19 mouse cellular contexts compared by ENCODE assay signal in the genomic region with DNA sequence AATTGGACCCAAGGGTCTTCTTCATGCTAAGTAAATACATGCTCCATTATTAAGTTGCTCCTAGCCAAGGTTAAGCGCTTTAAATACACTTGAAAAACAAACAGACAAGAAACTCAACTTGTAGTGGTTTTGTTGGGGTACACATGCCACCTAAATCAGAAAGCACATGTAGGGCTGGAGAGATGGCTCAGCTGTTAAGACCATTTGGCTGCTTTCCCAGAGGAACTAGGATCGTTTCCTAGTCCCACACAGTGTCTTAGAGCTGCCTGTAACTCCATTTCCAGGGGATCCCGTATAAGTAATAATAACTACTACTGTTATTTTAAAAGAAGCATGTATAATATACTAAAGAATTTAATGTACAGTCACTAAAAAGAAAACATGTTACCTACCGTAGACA. TPM values are rescaled to one million over a fixed set of nuclear protein-coding genes. Genes with fewer than 3 reads are reported as not detected.
"Had no signal": no experiment of that assay in that cellular context is flagged by ENCODE, and none has a peak within 500 bp of the region (broad histone marks: within the 10 kb centered on the region; RNA-seq: fewer than 3 reads in every experiment).

No protein-coding gene starts in this region.

- H3K27ac ChIP-seq: layer of hippocampus, adult 2 months; limb, embryonic 15.5 days; liver, embryonic 14.5 days; macrophage; midbrain, embryonic 12.5 days; midbrain, embryonic 15.5 days; neural tube, embryonic 12.5 days; neural tube, embryonic 15.5 days; stomach, postnatal 0 days had no signal

- H3K27me3 ChIP-seq: midbrain, embryonic 15.5 days; neural tube, embryonic 12.5 days; neural tube, embryonic 15.5 days had no signal

- H3K9ac ChIP-seq: limb, embryonic 15.5 days; liver, embryonic 14.5 days; liver, postnatal 0 days; midbrain, embryonic 12.5 days; midbrain, embryonic 15.5 days; neural tube, embryonic 12.5 days; neural tube, embryonic 15.5 days had no signal

- H3K4me3 ChIP-seq: layer of hippocampus, adult 2 months; limb, embryonic 15.5 days; midbrain, embryonic 12.5 days; midbrain, embryonic 15.5 days; neural tube, embryonic 12.5 days; neural tube, embryonic 15.5 days had no signal

- H3K9me3 ChIP-seq: limb, embryonic 15.5 days; midbrain, embryonic 12.5 days; midbrain, embryonic 15.5 days; neural tube, embryonic 12.5 days; neural tube, embryonic 15.5 days had no signal

- H3K36me3 ChIP-seq: limb, embryonic 15.5 days; midbrain, embryonic 12.5 days; midbrain, embryonic 15.5 days; neural tube, embryonic 12.5 days; neural tube, embryonic 15.5 days had no signal

- DNase-seq: kidney, adult 11 months; kidney, adult 8-10 months; kidney, postnatal 25 days; layer of hippocampus, adult 9-11 months; liver, postnatal 0 days; right cerebral cortex, adult 18-20 months; right cerebral cortex, postnatal 14 days; right cerebral cortex, postnatal 4 days; thymus, postnatal 25 days had no signal

- ATAC-seq: liver, postnatal 0 days; midbrain, embryonic 15.5 days had no signal

- H3K4me2 ChIP-seq: limb, embryonic 15.5 days; liver, embryonic 11.5 days; midbrain, embryonic 12.5 days; midbrain, embryonic 15.5 days; neural tube, embryonic 12.5 days; neural tube, embryonic 15.5 days had no signal

RNA-seq across cellular contexts. Expression of a gene that starts 5.9 kb away (rescaled TPM):
- polyA plus RNA-seq: macrophage had no signal
